Mouse (Mus musculus): ENCODE results near the gene Shisa8. TPM values are rescaled to one million over a fixed set of nuclear protein-coding genes. Genes with fewer than 3 reads are reported as not detected.

Shisa8 gene
- total and polyA plus RNA-seq, 2 experiments from 2014 or later, result 0.07 to 7.5 TPM

GRCm38 (mm10) chr15:82164496-82164895 lies 48.1 kb downstream of the Shisa8 start:
- TF ChIP-seq EP300 (IDR thresholded peaks at IDR 0.05; ENCODE audit: low read depth) (no peak), CTCF (IDR thresholded peaks at IDR 0.05; ENCODE audit: low read depth) (no peak)
- no peak for ATAC-seq (ENCODE audit: insufficient read depth, low read depth)
- no peaks in the 10 kb centered on the region for H3K36me3 ChIP-seq (replicated peaks; ENCODE audit: control insufficient read depth, insufficient read depth, low read length)
- no peak for DNase-seq (ENCODE audit: low spot score)
- no peaks in the 10 kb centered on the region for H3K9me3 ChIP-seq (replicated peaks; ENCODE audit: control insufficient read depth, low read length)
- WGBS, result 58% methylated on average over 7 of the region's 7 CpGs
- peak overlapping the region; percentile 36; the same call in 1 of the 2 replicates for H3K27ac ChIP-seq (ENCODE audit: low read depth)
- H3K4me1 ChIP-seq (ENCODE audit: control insufficient read depth, insufficient read depth), result peaks cover 64% of the 10 kb centered on the region
- H3K9ac ChIP-seq (replicated peaks; ENCODE audit: low read depth, low read length), result no peak overlapping the region
- H3K4me3 ChIP-seq (ENCODE audit: low read depth, low read length), result no peak overlapping the region
- no peak overlapping the region for H3K4me2 ChIP-seq (ENCODE audit: low read depth, low read length)
- H3K27me3 ChIP-seq (ENCODE audit: control insufficient read depth, insufficient read depth, low read length), result no peaks in the 10 kb centered on the region

- TF ChIP-seq EP300 (IDR thresholded peaks at IDR 0.05; ENCODE audit: low read depth) (no peak), CTCF (IDR thresholded peaks at IDR 0.05; ENCODE audit: low read depth) (0 out of 2 replicates have a peak, but pooled peaks have one; percentile 7)
- Histone ChIP-seq H3K4me3 (ENCODE audit: low read depth, low read length) (no peak overlapping the region), H3K36me3 (replicated peaks; ENCODE audit: control insufficient read depth, insufficient read depth, low read length) (no peaks in the 10 kb centered on the region), H3K4me1 (ENCODE audit: control insufficient read depth, insufficient read depth) (peaks cover 68% of the 10 kb centered on the region), H3K9me3 (replicated peaks; ENCODE audit: control insufficient read depth, low read length) (no peaks in the 10 kb centered on the region), H3K9ac (replicated peaks; ENCODE audit: low read depth, low read length) (no peak overlapping the region), H3K27ac (ENCODE audit: low read depth) (peak overlapping the region; percentile 36; the same call in 1 of the 2 replicates), H3K27me3 (ENCODE audit: control insufficient read depth, insufficient read depth, low read length) (no peaks in the 10 kb centered on the region), H3K4me2 (ENCODE audit: low read depth, low read length) (no peak overlapping the region)
- ATAC-seq (ENCODE audit: insufficient read depth, low read depth) (no peak), DNase-seq (ENCODE audit: low spot score) (no peak)
- 62% methylated on average over 4 of the region's 4 CpGs for WGBS
Observed at GRCm38 (mm10) chr15:82164061-82164399, 48.6 kb downstream of the Shisa8 start.

GRCm38 (mm10) chr15:82163356-82164060 lies 49.1 kb downstream of the Shisa8 start:
- H3K4me1 ChIP-seq (ENCODE audit: control insufficient read depth, insufficient read depth), result peaks cover 69% of the 10 kb centered on the region
- no peak for ATAC-seq (ENCODE audit: insufficient read depth, low read depth)
- H3K9me3 ChIP-seq (replicated peaks; ENCODE audit: control insufficient read depth, low read length), result no peaks in the 10 kb centered on the region
- H3K27ac ChIP-seq (ENCODE audit: low read depth), result peak overlapping the region; percentile 36; the same call in 1 of the 2 replicates
- no peak overlapping the region for H3K9ac ChIP-seq (replicated peaks; ENCODE audit: low read depth, low read length)
- H3K4me2 ChIP-seq (ENCODE audit: low read depth, low read length), result no peak overlapping the region
- no peak for TF ChIP-seq CTCF (IDR thresholded peaks at IDR 0.05; ENCODE audit: low read depth)
- TF ChIP-seq EP300 (IDR thresholded peaks at IDR 0.05; ENCODE audit: low read depth), result no peak
- no peaks in the 10 kb centered on the region for H3K27me3 ChIP-seq (ENCODE audit: control insufficient read depth, insufficient read depth, low read length)
- H3K36me3 ChIP-seq (replicated peaks; ENCODE audit: control insufficient read depth, insufficient read depth, low read length), result no peaks in the 10 kb centered on the region
- no peak for DNase-seq (ENCODE audit: low spot score)
- no peak overlapping the region for H3K4me3 ChIP-seq (ENCODE audit: low read depth, low read length)
- 75% methylated on average over 10 of the region's 10 CpGs for WGBS

DNA sequence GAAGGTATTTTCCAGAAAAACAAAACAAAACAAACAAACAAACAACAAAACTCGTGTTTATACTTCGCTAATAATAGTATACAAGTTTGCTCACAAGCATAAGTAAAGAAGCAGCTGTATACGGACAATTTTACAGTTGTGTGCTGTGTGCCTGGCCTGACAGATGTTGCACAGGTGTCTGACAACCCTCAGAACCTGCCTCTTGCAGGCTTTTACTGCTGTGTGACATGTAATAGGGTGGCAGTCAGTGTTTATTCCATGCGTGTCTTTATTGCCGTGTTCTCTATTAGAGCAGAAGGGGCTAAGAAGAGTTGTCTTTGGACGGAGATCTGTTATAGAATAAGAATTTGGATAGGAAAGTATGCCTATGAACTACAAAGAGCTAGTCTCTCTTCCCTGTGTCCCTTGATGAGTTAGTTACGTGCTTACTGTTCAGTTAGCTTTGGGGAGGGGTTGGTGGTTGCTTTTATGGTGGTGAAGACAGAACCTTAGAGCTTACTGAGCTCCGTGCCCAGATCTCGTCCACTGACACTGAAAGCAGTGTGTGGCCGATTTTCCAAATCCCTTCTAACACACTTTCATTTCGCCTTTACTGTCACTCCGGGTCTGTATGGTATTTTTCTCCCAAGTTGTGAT lies 50.5 kb downstream of the Shisa8 start:
- Histone ChIP-seq H3K4me1 (ENCODE audit: control insufficient read depth, insufficient read depth) (peaks cover 59% of the 10 kb centered on the region), H3K9me3 (replicated peaks; ENCODE audit: control insufficient read depth, low read length) (no peaks in the 10 kb centered on the region), H3K27me3 (ENCODE audit: control insufficient read depth, insufficient read depth, low read length) (no peaks in the 10 kb centered on the region), H3K9ac (replicated peaks; ENCODE audit: low read depth, low read length) (no peak overlapping the region), H3K27ac (ENCODE audit: low read depth) (no peak overlapping the region), H3K36me3 (replicated peaks; ENCODE audit: control insufficient read depth, insufficient read depth, low read length) (no peaks in the 10 kb centered on the region), H3K4me2 (ENCODE audit: low read depth, low read length) (no peak overlapping the region), H3K4me3 (ENCODE audit: low read depth, low read length) (no peak overlapping the region)
- no peak for DNase-seq (ENCODE audit: low spot score)
- no peak for TF ChIP-seq EP300 (IDR thresholded peaks at IDR 0.05; ENCODE audit: low read depth)
- TF ChIP-seq CTCF (IDR thresholded peaks at IDR 0.05; ENCODE audit: low read depth), result no peak
- WGBS, result 87% methylated on average over 12 of the region's 12 CpGs
- no peak for ATAC-seq (ENCODE audit: insufficient read depth, low read depth)

GRCm38 (mm10) chr15:82160731-82161640 lies 51.6 kb downstream of the Shisa8 start:
- peak; percentile 47; the same call in 1 of the 2 replicates for ATAC-seq (ENCODE audit: insufficient read depth, low read depth)
- H3K4me2 ChIP-seq (ENCODE audit: low read depth, low read length), result peak overlapping the region; percentile 19; the same call in 1 of the 2 replicates
- 36% methylated on average over 11 of the region's 11 CpGs for WGBS
- H3K4me3 ChIP-seq (ENCODE audit: low read depth, low read length), result no peak overlapping the region; the same call in 1 of the 2 replicates
- H3K27me3 ChIP-seq (ENCODE audit: control insufficient read depth, insufficient read depth, low read length), result no peaks in the 10 kb centered on the region
- H3K9me3 ChIP-seq (replicated peaks; ENCODE audit: control insufficient read depth, low read length), result no peaks in the 10 kb centered on the region
- no peak overlapping the region for H3K9ac ChIP-seq (replicated peaks; ENCODE audit: low read depth, low read length)
- TF ChIP-seq EP300 (IDR thresholded peaks at IDR 0.05; ENCODE audit: low read depth) (no peak), CTCF (IDR thresholded peaks at IDR 0.05; ENCODE audit: low read depth) (no peak)
- H3K36me3 ChIP-seq (replicated peaks; ENCODE audit: control insufficient read depth, insufficient read depth, low read length), result no peaks in the 10 kb centered on the region
- H3K27ac ChIP-seq (ENCODE audit: low read depth), result peak overlapping the region; percentile 75
- DNase-seq (ENCODE audit: low spot score), result no peak
- H3K4me1 ChIP-seq (ENCODE audit: control insufficient read depth, insufficient read depth), result peaks cover 49% of the 10 kb centered on the region

Measured in heart, postnatal 0 days (tissue).